18 mouse cellular contexts compared by ENCODE assay signal in the genomic region with DNA sequence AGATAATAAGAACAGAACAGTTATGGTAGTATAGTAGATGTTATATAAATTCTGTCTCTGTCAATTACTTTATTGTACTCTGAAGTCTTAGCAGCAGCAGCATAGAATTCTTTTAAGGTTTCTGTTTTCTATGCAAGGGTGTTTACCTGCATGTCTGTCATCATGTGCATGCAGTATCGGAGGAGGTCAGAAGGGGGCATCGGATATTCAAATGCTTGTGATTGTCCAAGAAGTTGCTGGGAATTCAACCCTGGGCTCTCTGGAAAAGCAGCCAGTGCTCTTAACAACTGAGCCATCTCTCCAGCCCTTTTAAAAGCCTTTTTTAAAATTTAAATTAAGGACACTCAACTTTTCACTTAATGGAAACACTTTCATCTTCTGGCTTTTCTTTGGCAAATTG. TPM values are rescaled to one million over a fixed set of nuclear protein-coding genes. Genes with fewer than 3 reads are reported as not detected.
DNase-seq lines count a peak whose midpoint lies in the region; ATAC-seq and TF ChIP-seq lines count a peak whose summit lies in the region.
"Had no signal": no experiment of that assay in that cellular context is flagged by ENCODE, and none has a peak within 500 bp of the region (broad histone marks: within the 10 kb centered on the region; RNA-seq: fewer than 3 reads in every experiment).

No protein-coding gene starts in this region.

- DNase-seq in heart, adult 11 months: peak; percentile 54
- no peak for DNase-seq in heart, adult 9 months (ENCODE audit: low spot score in 2 of 2)
- DNase-seq in thymus, adult 2 months: peak; percentile 40
- no peak for DNase-seq in thymus, adult 18-20 months
- peak; percentile 64 for DNase-seq in c-Kit-positive CD71-positive TER-119-positive erythroid progenitor cells, embryonic 14.5 days (ENCODE audit: low spot score)
- DNase-seq in hindbrain, embryonic 14.5 days (ENCODE audit: low spot score): no peak
- DNase-seq in adrenal gland, postnatal 36 days: no peak
- no peak for DNase-seq in left cerebral cortex, adult 2 months (ENCODE audit: extremely low spot score in 1 of 2, low spot score in 2 of 2)
- DNase-seq: cerebellum, adult 11 months; cerebellum, postnatal 36 days; left cerebral cortex, postnatal 4 days had no signal

- no peak overlapping the region for H3K27ac ChIP-seq in thymus, adult 2 months (ENCODE audit: control insufficient read depth, insufficient read depth, low read length)
- H3K27ac ChIP-seq in hindbrain, embryonic 14.5 days: no peak overlapping the region
- no peak overlapping the region for H3K27ac ChIP-seq in left cerebral cortex, adult 2 months
- H3K27ac ChIP-seq: embryonic facial prominence, embryonic 13.5 days; forebrain, embryonic 10.5 days; heart, embryonic 10.5 days; liver, embryonic 15.5 days; midbrain, embryonic 15.5 days; neural tube, embryonic 12.5 days had no signal

- H3K9me3 ChIP-seq in hindbrain, embryonic 14.5 days (ENCODE audit: control insufficient read depth, low read length): no peaks in the 10 kb centered on the region
- H3K9me3 ChIP-seq: embryonic facial prominence, embryonic 13.5 days; forebrain, embryonic 10.5 days; heart, embryonic 10.5 days; liver, embryonic 15.5 days; midbrain, embryonic 15.5 days; neural tube, embryonic 12.5 days had no signal

- no peak for TF ChIP-seq POLR2A in thymus, adult 2 months (IDR thresholded peaks at IDR 0.05; ENCODE audit: control insufficient read depth, extremely low read depth, insufficient read depth, low read length, poor library complexity)

- intact Hi-C loops in left cerebral cortex, adult 2 months (cut with DNase I): loop anchor here (5.0 kb wide), 1 partner anchor 37 kb away; no protein-coding TSS in a partner anchor

- peaks cover 20% of the 10 kb centered on the region for H3K4me1 ChIP-seq in thymus, adult 2 months (replicated peaks; ENCODE audit: control insufficient read depth, insufficient read depth, low read length)
- no peaks in the 10 kb centered on the region for H3K4me1 ChIP-seq in hindbrain, embryonic 14.5 days (replicated peaks; ENCODE audit: control insufficient read depth, insufficient read depth, low read length)
- H3K4me1 ChIP-seq: embryonic facial prominence, embryonic 13.5 days; forebrain, embryonic 10.5 days; heart, embryonic 10.5 days; midbrain, embryonic 15.5 days; neural tube, embryonic 12.5 days had no signal

- TF ChIP-seq CTCF in thymus, adult 2 months (IDR thresholded peaks at IDR 0.05; ENCODE audit: borderline replicate concordance, control insufficient read depth, extremely low read depth, insufficient read depth, low read length, poor library complexity): no peak
- TF ChIP-seq CTCF in left cerebral cortex, adult 2 months (IDR thresholded peaks at IDR 0.05): no peak; the same call in 1 of the 2 replicates

- 96% methylated on average over 2 of the region's 2 CpGs for WGBS in thymus, adult 2 months
- 91% methylated on average over 2 of the region's 2 CpGs for WGBS in hindbrain, embryonic 14.5 days

- no peak for ATAC-seq in hindbrain, embryonic 14.5 days (ENCODE audit: low FRiP score)
- ATAC-seq: inflammation-experienced regulatory T-cells, adult 6 months; midbrain, embryonic 15.5 days had no signal

- no peak overlapping the region for H3K4me2 ChIP-seq in hindbrain, embryonic 14.5 days (replicated peaks)
- H3K4me2 ChIP-seq: embryonic facial prominence, embryonic 13.5 days; liver, embryonic 15.5 days; midbrain, embryonic 15.5 days; neural tube, embryonic 12.5 days had no signal

- H3K4me3 ChIP-seq in thymus, adult 2 months (ENCODE audit: control insufficient read depth, insufficient read depth, low read length): no peak overlapping the region
- no peak overlapping the region for H3K4me3 ChIP-seq in hindbrain, embryonic 14.5 days (replicated peaks; ENCODE audit: low read length)
- no peak overlapping the region for H3K4me3 ChIP-seq in left cerebral cortex, adult 2 months
- H3K4me3 ChIP-seq: embryonic facial prominence, embryonic 13.5 days; forebrain, embryonic 10.5 days; heart, embryonic 10.5 days; liver, embryonic 15.5 days; midbrain, embryonic 15.5 days; neural tube, embryonic 12.5 days had no signal

- H3K36me3 ChIP-seq in thymus, adult 2 months (ENCODE audit: control insufficient read depth, insufficient read depth, low read length): peaks cover 34% of the 10 kb centered on the region
- H3K36me3 ChIP-seq in hindbrain, embryonic 14.5 days (replicated peaks; ENCODE audit: control insufficient read depth, insufficient read depth): peaks cover 51% of the 10 kb centered on the region

- no peaks in the 10 kb centered on the region for H3K27me3 ChIP-seq in thymus, adult 2 months (ENCODE audit: control insufficient read depth, insufficient read depth, low read length)
- no peaks in the 10 kb centered on the region for H3K27me3 ChIP-seq in hindbrain, embryonic 14.5 days (ENCODE audit: control insufficient read depth, insufficient read depth, low read length)
- H3K27me3 ChIP-seq: embryonic facial prominence, embryonic 13.5 days; liver, embryonic 15.5 days; midbrain, embryonic 15.5 days; neural tube, embryonic 12.5 days had no signal

- no peak overlapping the region for H3K9ac ChIP-seq in hindbrain, embryonic 14.5 days
- H3K9ac ChIP-seq: embryonic facial prominence, embryonic 13.5 days; liver, embryonic 15.5 days; midbrain, embryonic 15.5 days; neural tube, embryonic 12.5 days had no signal

RNA-seq across cellular contexts. Expression of gene Rbl2, which starts 9.8 kb away (rescaled TPM):
- polyA plus RNA-seq in thymus, adult 2 months (2012; rRNA removed): 51.6 and 52.9 TPM in 2 replicates
- 24.7 and 28.4 TPM in 2 replicates for polyA plus RNA-seq in hindbrain, embryonic 14.5 days (2014; fragmentation: Nextera tagmentation; extraction: Ambion mirVana)
- total RNA-seq in adrenal gland, postnatal 36 days (2021): 10 to 100 TPM; 35.1 to 50.1 TPM
- 10 to 100 TPM; 39.1 to 43.1 TPM for total RNA-seq in left cerebral cortex, adult 2 months (2021)

Comparison
In these comparisons a context has a peak if more than half of its experiments do, and no peak if none do; other contexts are left out.
1. DNase-seq: peak in heart, adult 11 months (single experiment), thymus, adult 2 months (single experiment) and c-Kit-positive CD71-positive TER-119-positive erythroid progenitor cells, embryonic 14.5 days (single experiment); none in heart, adult 9 months (0 of 2), thymus, adult 18-20 months (0 of 2), hindbrain, embryonic 14.5 days (single experiment), adrenal gland, postnatal 36 days (0 of 2) and left cerebral cortex, adult 2 months (0 of 2).